Mouse (Mus musculus): ENCODE data around the gene Dync2h1. TPM values are rescaled to one million over a fixed set of nuclear protein-coding genes. Genes with fewer than 3 reads are reported as not detected.
"Not testable (repeated sequence)": the region's sequence is repeated elsewhere in the genome, so short reads cannot be mapped to it uniquely, and the experiment has no call there.

Gene Dync2h1
- polyA plus RNA-seq (2016; fragmentation: Nextera tagmentation; extraction: Ambion mirVana): 33.1 and 33.2 TPM in 2 replicates

DNA sequence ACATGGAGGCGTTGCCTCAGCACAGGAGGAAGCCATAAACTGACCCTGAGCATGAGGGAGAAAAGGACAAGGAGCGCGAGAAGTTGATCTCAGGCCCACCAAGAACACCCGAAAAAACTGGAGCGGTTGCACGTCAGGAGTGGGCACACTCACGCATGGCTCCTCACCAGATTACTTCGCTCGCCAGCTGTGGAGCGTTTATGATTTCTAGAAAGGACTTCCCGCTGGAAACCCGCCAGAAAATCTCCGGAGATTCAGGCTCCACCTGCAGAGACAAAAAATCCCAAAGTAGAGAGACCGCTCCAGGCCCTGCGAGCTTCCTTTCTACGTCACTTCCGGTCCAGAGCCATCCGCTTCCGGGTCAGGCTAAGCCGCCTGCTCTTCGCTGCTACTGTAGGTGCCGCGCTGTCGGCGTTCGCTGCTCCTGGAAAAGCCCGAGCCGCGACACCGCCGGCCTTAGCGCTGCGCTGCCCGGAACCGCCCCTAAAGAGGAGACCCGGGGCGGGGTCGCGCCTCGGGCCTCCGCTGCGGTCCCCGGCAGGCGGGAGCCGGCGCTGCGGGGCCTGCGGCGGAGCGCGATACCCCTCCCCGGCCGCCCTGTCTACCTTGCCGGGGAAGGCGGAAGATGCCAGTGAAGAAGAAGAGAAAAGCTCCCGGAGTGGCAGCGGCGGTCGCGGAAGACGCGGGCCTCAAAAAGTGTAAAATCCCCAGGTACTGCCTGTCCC lies at the start of gene Dync2h1, which contains the start of gene Dcun1d5:
Gene Dync2h1 (minus strand): TSS at position 275 of the 725 bp plus-strand sequence.
Gene Dcun1d5 (plus strand): TSS at position 349 of the 725 bp plus-strand sequence.
- 0 out of 2 replicates have a peak, but pooled peaks cover 2% of the 10 kb centered on the region for H3K36me3 ChIP-seq (replicated peaks)
- H3K4me2 ChIP-seq: peak within 1 kb of the TSS; percentile 87
- peak within 1 kb of the TSS; percentile 93 for H3K27ac ChIP-seq
- no peaks in the 10 kb centered on the region for H3K27me3 ChIP-seq
- 1% methylated on average over 60 of the region's 62 CpGs for WGBS
- H3K4me3 ChIP-seq (replicated peaks): peak within 1 kb of the TSS; percentile 93
- peak within 1 kb of the TSS; percentile 94 for H3K9ac ChIP-seq
- H3K9me3 ChIP-seq: no peaks in the 10 kb centered on the region
- peak; percentile 99 for ATAC-seq (ENCODE audit: low FRiP score)
- peaks cover 18% of the 10 kb centered on the region for H3K4me1 ChIP-seq

- no peak overlapping the region for H3K4me2 ChIP-seq
- H3K36me3 ChIP-seq (replicated peaks): 0 out of 2 replicates have a peak, but pooled peaks cover 5% of the 10 kb centered on the region
- no peak for ATAC-seq (ENCODE audit: low FRiP score)
- no peaks in the 10 kb centered on the region for H3K27me3 ChIP-seq
- H3K4me1 ChIP-seq: no peaks in the 10 kb centered on the region
- no peak overlapping the region for H3K27ac ChIP-seq
- no peak overlapping the region for H3K9ac ChIP-seq
- WGBS: 90% methylated on average over 7 of the region's 7 CpGs
- no peak overlapping the region for H3K4me3 ChIP-seq (replicated peaks)
- no peaks in the 10 kb centered on the region for H3K9me3 ChIP-seq
Measured at GRCm38 (mm10) chr9:7221460-7221859, 37.2 kb upstream of the Dync2h1 start.

- H3K9me3 ChIP-seq: no peaks in the 10 kb centered on the region
- H3K36me3 ChIP-seq (replicated peaks): 0 out of 2 replicates have a peak, but pooled peaks cover 5% of the 10 kb centered on the region
- no peak overlapping the region for H3K4me2 ChIP-seq
- H3K27me3 ChIP-seq: no peaks in the 10 kb centered on the region
- no peak overlapping the region for H3K9ac ChIP-seq
- H3K27ac ChIP-seq: no peak overlapping the region
- no peak for ATAC-seq (ENCODE audit: low FRiP score)
- WGBS: 87% methylated on average over 5 of the region's 5 CpGs
- no peaks in the 10 kb centered on the region for H3K4me1 ChIP-seq
- no peak overlapping the region for H3K4me3 ChIP-seq (replicated peaks)
Measured at GRCm38 (mm10) chr9:7221024-7221423, 36.8 kb upstream of the Dync2h1 start.

DNA sequence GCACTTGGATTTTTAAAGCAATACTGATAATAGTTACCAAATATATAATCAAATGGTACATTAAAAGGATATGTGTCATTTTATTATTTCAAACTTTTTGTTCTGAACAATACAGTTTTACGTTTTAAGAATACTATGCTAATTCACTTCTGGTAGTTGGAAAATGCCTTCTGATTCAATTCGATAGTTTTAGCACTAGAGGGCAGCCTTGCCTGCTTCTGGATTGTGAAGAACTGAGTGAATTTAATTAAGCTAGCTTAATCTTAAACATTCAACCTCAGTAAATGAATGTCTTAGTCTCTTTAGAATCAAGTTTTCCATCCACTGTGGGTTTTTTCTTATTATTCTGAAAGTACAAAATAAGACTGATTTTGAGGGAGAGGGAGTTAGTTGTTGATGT lies 32.0 kb upstream of the Dync2h1 start:
- H3K27me3 ChIP-seq: no peaks in the 10 kb centered on the region
- no peaks in the 10 kb centered on the region for H3K9me3 ChIP-seq
- H3K27ac ChIP-seq: no peak overlapping the region
- H3K9ac ChIP-seq: no peak overlapping the region
- no peak for ATAC-seq (ENCODE audit: low FRiP score)
- peaks cover 19% of the 10 kb centered on the region; the same call in 1 of the 2 replicates for H3K36me3 ChIP-seq (replicated peaks)
- H3K4me1 ChIP-seq: no peaks in the 10 kb centered on the region
- no peak overlapping the region for H3K4me3 ChIP-seq (replicated peaks)
- 47% methylated on average over 2 of the region's 2 CpGs for WGBS
- no peak overlapping the region for H3K4me2 ChIP-seq

DNA sequence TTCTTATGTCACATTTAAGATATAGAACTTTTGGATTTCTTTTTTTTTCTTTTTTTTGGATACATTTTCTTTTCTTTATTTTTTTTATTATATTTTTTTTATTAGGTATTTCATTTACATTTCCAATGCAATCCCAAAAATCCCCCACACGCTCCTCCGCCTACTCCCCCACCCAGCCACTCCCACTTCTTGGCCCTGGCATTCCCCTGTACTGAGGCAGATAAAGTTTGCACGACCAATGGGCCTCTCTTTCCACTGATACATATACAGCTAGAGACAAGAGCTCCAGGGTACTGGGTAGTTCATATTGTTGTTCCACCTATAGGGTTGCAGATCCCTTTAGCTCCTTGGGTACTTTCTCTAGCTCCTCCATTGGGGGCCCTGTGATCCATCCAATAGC lies 6.4 kb upstream of the Dync2h1 start:
- not testable (repeated sequence) for H3K27ac ChIP-seq; H3K4me3 ChIP-seq (replicated peaks); H3K9me3 ChIP-seq; H3K9ac ChIP-seq; ATAC-seq (ENCODE audit: low FRiP score); H3K27me3 ChIP-seq; H3K4me1 ChIP-seq; H3K36me3 ChIP-seq (replicated peaks); H3K4me2 ChIP-seq
- 91% methylated on average over 3 of the region's 3 CpGs for WGBS

- no peaks in the 10 kb centered on the region for H3K9me3 ChIP-seq
- ATAC-seq (ENCODE audit: low FRiP score): peak; percentile 78
- H3K27ac ChIP-seq: peak overlapping the region; percentile 93
- H3K36me3 ChIP-seq (replicated peaks): peaks cover 4% of the 10 kb centered on the region; the same call in 1 of the 2 replicates
- H3K27me3 ChIP-seq: no peaks in the 10 kb centered on the region
- peak overlapping the region; percentile 94 for H3K9ac ChIP-seq
- H3K4me2 ChIP-seq: peak overlapping the region; percentile 87
- peaks cover 18% of the 10 kb centered on the region for H3K4me1 ChIP-seq
- WGBS: 0% methylated on average over 27 of the region's 31 CpGs
- H3K4me3 ChIP-seq (replicated peaks): peak overlapping the region; percentile 93
Measured at GRCm38 (mm10) chr9:7184897-7185291, 648 bp upstream of the Dync2h1 start.

- no peaks in the 10 kb centered on the region for H3K9me3 ChIP-seq
- WGBS: 10% methylated on average over 41 of the region's 41 CpGs
- ATAC-seq (ENCODE audit: low FRiP score): peak; percentile 100
- peaks cover 13% of the 10 kb centered on the region for H3K36me3 ChIP-seq (replicated peaks)
- peak overlapping the region; percentile 73 for H3K4me2 ChIP-seq
- peak overlapping the region; percentile 67 for H3K9ac ChIP-seq
- H3K27ac ChIP-seq: peak overlapping the region; percentile 32
- no peaks in the 10 kb centered on the region for H3K27me3 ChIP-seq
- H3K4me1 ChIP-seq: peaks cover 9% of the 10 kb centered on the region; the same call in 1 of the 2 replicates
- H3K4me3 ChIP-seq (replicated peaks): peak overlapping the region; percentile 54
Measured at GRCm38 (mm10) chr9:7176618-7177610, 7.3 kb downstream of the Dync2h1 start.

- H3K27me3 ChIP-seq: no peaks in the 10 kb centered on the region
- ATAC-seq (ENCODE audit: low FRiP score): no peak
- no peak overlapping the region for H3K9ac ChIP-seq
- no peak overlapping the region for H3K4me2 ChIP-seq
- no peak overlapping the region for H3K4me3 ChIP-seq (replicated peaks)
- 91% methylated on average over 1 of the region's 1 CpGs for WGBS
- H3K4me1 ChIP-seq: peaks cover 9% of the 10 kb centered on the region; the same call in 1 of the 2 replicates
- H3K9me3 ChIP-seq: no peaks in the 10 kb centered on the region
- H3K36me3 ChIP-seq (replicated peaks): peaks cover 15% of the 10 kb centered on the region
- no peak overlapping the region for H3K27ac ChIP-seq
Measured at GRCm38 (mm10) chr9:7173756-7174155, 10.5 kb downstream of the Dync2h1 start.

GRCm38 (mm10) chr9:7167339-7167998 lies 16.8 kb downstream of the Dync2h1 start:
- H3K36me3 ChIP-seq (replicated peaks): peaks cover 34% of the 10 kb centered on the region
- no peak for ATAC-seq (ENCODE audit: low FRiP score)
- WGBS: 91% methylated on average over 6 of the region's 6 CpGs
- H3K27me3 ChIP-seq: no peaks in the 10 kb centered on the region
- H3K9ac ChIP-seq: no peak overlapping the region
- no peaks in the 10 kb centered on the region for H3K9me3 ChIP-seq
- no peaks in the 10 kb centered on the region for H3K4me1 ChIP-seq
- no peak overlapping the region for H3K4me2 ChIP-seq
- H3K4me3 ChIP-seq (replicated peaks): no peak overlapping the region
- no peak overlapping the region for H3K27ac ChIP-seq

DNA sequence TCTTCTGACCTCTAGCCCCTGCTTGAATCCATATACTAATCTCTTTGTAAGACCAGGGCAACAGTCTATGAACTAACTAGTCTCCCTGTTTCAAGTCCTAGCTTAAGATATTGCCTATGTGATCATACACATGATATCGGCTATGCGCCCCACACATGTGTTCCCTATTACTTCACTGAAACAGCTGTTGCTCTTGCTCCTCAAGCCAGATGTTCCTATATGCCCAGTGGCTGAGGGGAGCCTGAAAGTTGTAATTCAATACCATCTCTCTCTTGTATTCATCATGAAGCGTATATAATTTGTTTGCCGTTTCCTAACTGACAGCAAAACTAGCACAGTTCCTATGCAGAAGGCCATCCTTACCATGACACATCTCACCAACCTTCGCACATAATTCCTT lies 23.6 kb downstream of the Dync2h1 start:
- Histone ChIP-seq H3K27me3 (no peaks in the 10 kb centered on the region), H3K4me1 (no peaks in the 10 kb centered on the region), H3K9me3 (no peaks in the 10 kb centered on the region), H3K9ac (no peak overlapping the region), H3K36me3 (replicated peaks) (peaks cover 47% of the 10 kb centered on the region), H3K27ac (no peak overlapping the region), H3K4me3 (replicated peaks) (no peak overlapping the region), H3K4me2 (no peak overlapping the region)
- ATAC-seq (ENCODE audit: low FRiP score): no peak
- WGBS: 90% methylated on average over 5 of the region's 5 CpGs

- no peak for ATAC-seq (ENCODE audit: low FRiP score)
- Histone ChIP-seq H3K4me3 (replicated peaks) (no peak overlapping the region), H3K4me2 (no peak overlapping the region), H3K9me3 (no peaks in the 10 kb centered on the region), H3K9ac (no peak overlapping the region), H3K36me3 (replicated peaks) (peaks cover 51% of the 10 kb centered on the region), H3K27ac (no peak overlapping the region), H3K27me3 (no peaks in the 10 kb centered on the region), H3K4me1 (no peaks in the 10 kb centered on the region)
- 77% methylated on average over 3 of the region's 3 CpGs for WGBS
Measured at GRCm38 (mm10) chr9:7159718-7160117, 24.5 kb downstream of the Dync2h1 start.

- no peak overlapping the region for H3K27ac ChIP-seq
- H3K9ac ChIP-seq: no peak overlapping the region
- H3K4me2 ChIP-seq: no peak overlapping the region
- H3K4me3 ChIP-seq (replicated peaks): no peak overlapping the region
- H3K9me3 ChIP-seq: no peaks in the 10 kb centered on the region
- peaks cover 48% of the 10 kb centered on the region for H3K36me3 ChIP-seq (replicated peaks)
- WGBS: 93% methylated on average over 7 of the region's 7 CpGs
- ATAC-seq (ENCODE audit: low FRiP score): no peak
- H3K27me3 ChIP-seq: no peaks in the 10 kb centered on the region
- H3K4me1 ChIP-seq: no peaks in the 10 kb centered on the region
Measured at GRCm38 (mm10) chr9:7158605-7159004, 25.6 kb downstream of the Dync2h1 start.
